Mouse (Mus musculus): ENCODE measurements around the gene Kctd7. TPM values are rescaled to one million over a fixed set of nuclear protein-coding genes. Genes with fewer than 3 reads are reported as not detected.
A peak's percentile ranks its signal among the peaks of the same experiment; 100 is the strongest.

Kctd7 gene
- 1 to 10 TPM; 2.1 to 3.6 (median 3.1) TPM for total RNA-seq (2022)

DNA sequence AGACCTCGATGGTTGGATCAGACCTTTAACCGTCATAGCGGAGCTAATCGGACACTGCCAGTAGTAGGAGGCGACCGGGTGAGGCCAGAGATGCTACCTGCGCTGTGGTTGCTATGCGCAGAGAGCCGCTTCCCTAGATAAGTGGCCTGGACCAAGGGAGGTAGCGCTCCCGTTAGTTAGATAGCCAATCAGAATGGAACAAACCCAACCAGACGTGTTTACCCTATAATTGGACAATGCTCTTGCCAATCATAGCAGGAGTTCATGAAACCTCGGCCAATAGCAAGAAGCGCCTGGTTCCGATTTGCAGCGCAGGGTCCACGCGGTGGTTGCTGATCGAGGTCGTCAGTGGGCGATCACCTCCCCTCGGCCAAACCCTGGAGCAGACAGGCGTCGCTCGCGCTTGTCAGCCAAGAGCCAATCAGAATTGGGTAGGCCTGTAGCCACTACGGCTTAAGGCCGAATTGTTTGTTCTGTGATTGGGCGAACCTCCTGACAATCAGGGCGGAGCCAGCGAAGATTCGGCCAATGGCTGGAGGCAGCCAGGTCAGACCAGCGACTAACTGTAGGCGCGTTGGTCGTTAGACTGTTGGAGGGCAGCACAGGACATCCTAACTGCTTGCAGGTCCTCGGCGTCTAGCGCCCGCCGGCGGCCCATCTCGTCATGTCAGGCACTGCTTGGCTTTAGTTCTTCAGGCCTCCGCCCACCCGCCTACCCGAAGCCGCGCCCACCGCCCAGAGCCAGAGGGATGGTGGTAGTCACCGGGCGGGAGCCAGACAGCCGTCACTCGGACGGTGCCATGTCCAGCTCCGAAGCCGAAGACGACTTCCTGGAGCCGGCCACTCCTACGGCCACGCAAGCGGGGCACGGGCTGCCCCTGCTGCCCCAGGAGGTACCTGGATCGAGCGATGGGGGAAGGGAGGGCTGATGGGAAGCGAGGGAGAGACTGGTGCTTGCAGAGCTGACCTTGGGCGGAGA is at the start of gene Kctd7:
Gene Kctd7 (plus strand): TSS at position 528 of the 979 bp plus-strand sequence.
- DNase-seq (ENCODE audit: low spot score): peak; percentile 99

DNA sequence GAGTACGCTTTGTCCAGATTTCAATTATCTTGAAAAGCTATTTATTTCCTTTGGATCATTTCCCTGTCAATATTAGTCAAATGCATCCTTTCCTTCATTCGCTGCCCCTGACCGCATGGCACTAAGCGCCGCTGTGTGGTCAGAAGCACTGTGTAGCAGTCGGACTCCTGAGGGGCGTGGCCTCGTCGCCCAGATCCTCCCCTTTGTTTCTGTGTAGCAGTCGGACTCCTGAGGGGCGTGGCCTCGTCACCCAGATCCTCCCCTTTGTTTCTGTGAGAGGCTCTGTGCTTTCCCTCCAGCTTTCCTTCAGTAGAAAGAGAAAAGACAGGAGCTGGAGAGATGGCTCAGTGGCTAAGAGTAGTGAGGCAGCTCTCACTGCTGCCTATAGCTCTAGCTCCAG is 47.9 kb upstream of the Kctd7 start:
- DNase-seq (ENCODE audit: low spot score): no peak

DNA sequence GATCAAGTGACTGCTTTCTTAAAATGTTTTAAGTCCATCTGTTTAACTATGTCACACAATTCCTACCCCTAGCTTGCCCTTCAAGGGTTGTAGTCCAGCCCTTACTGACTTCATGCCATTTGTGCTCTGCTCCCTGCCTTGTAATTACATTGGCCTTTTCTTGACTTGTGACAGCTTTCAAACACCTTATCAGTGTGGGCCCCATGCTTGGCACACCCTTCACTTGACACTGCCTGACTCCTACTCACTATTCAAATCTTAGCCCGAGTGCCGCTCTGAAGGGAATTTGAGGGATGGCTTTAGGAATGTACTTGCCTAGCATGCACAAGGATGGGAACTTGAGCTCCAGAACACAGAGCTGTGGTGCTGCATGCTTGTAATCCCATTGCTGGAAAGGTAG is 46.8 kb upstream of the Kctd7 start:
- no peak for DNase-seq (ENCODE audit: low spot score)

DNA sequence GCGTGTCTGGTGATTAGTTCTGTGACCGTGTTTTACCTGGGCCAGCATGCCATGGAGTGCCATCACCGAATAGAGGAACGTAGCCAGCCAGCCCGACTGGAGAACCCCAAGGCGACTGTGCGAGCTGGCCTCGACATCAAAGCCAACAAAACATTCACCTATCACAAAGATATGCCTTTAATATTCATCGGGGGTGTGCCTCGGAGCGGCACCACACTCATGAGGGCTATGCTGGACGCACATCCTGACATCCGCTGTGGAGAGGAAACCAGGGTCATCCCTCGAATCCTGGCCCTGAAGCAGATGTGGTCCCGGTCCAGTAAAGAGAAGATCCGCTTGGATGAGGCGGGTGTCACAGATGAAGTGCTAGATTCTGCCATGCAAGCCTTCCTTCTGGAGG is 42.9 kb upstream of the Kctd7 start:
- no peak for DNase-seq (ENCODE audit: low spot score)

DNA sequence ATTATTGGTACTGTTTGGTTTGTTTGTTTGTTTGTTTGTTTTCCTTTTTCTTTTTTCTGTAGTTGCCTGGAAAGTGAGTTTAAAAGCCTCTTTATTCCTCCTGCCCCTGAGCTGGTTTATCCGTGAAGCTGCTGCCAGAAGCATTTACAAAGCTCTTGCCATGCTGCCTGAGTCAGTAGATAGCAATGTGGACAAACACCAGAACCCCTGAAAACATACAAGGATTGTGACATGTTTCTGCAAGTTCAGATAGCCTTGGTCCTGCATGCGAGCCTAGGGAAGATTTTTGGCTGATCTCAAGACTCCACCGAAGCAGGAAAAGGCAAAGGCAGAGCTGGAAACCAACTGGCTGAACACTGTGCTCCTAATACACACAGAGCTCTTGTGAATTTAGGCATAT is 35.3 kb upstream of the Kctd7 start:
- no peak for DNase-seq (ENCODE audit: low spot score)

DNA sequence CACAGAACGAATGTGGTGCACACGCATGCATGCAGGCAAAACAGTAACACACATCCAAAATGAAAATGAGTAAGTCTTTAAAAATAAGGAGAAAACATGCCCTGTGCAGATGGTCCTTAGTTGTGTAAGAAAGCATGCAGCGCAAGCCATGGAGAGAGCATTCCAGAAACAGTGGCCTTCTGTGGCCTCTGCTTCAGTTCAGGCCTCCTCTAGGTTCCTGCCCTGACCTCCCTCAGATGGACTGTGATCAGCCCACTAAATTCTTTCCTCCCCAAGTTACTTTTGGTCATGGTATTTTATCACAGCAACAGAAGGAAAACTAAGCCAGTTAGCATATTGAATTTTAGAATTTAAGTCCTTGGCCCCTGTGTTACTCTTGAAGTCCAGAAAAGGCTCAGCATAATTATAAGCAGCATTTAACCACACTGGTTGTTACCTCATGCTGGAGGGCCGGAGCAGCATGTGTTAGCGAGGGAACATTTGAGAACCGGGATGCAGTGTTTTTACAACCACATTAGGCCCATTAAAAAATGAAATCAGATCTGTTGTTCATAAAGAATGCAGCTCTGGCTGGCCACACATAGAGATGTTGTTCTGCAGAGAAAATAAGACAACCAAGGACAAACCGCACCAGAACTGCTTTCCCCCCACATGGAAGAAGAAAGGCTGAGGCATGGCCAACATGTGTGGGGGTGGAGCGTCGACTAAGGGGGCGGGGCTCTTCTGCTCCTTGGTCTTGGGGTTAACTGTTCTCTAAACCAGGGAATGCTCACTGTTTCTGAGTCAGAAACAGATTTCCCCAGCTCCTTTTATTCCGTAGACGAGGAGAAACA is 33.8 kb upstream of the Kctd7 start:
- DNase-seq (ENCODE audit: low spot score): no peak

DNA sequence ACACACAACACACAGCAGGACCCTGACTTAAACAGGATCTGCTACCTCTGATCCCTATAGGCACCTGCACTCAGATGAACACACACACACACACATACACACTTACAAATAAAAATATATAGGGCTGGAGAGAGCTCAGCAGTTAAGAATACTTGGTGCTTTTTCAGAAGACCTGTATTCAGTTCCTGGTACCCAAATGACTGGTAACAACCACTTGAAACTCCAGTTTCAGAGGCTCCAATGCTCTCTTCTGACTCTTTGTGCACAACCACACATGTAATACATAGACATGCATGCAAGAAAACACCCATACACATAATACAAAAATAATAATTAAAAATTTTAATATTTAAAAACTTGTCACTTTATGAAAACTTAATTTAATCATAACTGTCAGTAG is 32.0 kb upstream of the Kctd7 start:
- DNase-seq (ENCODE audit: low spot score): no peak

DNA sequence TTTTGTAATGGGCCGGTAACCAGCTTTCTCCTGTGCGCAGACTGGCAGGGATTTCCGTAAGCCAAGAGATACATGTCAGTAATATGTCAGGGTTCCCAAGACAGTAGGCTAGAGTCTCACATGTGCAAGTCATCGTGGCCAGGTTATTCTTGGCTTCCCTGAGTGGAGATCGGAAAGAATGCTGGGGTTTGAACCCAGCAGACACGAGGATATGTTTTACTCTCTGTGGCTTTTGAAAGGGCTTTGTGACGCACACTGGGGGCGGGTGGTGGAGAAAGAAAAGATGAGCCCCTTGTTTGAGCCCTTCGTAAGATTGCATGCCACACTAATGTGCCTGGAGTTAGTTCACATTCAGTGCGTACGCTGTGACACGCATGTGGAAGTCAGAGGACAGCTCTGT is 28.5 kb upstream of the Kctd7 start:
- DNase-seq (ENCODE audit: low spot score): no peak

DNA sequence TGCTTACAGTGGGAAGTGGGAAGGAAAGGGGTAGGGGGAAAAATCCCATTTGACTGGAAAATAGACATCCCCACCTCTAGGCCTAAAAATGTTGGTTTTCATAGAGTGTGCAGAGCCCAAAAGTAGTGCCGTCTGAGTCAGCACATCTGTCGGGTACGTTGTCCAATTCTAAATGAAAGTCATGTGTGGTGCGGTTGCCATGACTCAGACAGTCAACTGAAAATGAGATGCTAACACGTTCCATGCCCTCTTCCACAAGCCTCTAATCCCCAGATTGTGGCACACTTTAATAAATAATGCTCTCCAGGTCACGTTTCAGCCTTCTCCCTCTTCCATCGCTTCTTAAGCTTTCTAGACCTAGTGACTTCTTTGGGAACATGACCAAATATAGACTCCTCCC is 27.8 kb upstream of the Kctd7 start:
- no peak for DNase-seq (ENCODE audit: low spot score)

DNA sequence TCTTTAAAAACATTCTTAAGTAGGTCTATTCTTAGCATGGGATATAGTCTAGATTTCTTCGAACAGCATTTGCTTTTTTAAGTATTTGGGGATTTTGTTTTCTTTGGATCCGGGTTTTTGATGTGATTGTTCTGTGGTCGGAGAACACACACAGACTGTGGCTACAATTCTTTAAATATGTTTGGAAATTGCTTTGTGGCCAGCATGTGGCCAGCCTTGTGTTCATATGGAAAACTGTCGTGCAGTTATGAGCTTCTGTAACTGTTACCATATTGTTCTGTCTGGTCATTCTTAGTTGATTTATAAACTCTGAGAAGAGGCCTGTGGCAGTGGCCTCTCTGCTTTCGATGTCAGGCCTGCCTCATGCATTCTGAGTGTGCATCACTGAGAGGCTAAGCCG is 26.7 kb upstream of the Kctd7 start:
- DNase-seq (ENCODE audit: low spot score): no peak

DNA sequence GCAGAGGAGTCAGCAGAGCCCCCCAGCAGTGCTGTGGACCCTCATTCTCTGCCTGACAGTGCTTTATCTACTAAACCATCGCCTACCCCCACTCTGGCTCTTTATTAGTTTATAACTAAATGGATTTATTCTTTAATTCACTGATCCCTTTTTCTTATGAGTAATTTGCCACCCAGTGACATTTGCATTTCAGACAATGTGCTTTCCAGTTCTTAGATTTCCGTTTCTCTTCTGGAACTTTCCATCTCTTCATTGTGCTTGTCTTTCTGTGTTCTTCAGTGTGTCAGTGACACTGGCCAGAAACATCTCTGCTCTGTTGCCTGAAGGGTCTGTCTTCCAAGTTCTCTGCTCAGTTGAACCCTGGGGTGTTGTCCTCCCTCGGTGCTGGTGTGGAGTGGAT is 25.4 kb upstream of the Kctd7 start:
- no peak for DNase-seq (ENCODE audit: low spot score)

DNA sequence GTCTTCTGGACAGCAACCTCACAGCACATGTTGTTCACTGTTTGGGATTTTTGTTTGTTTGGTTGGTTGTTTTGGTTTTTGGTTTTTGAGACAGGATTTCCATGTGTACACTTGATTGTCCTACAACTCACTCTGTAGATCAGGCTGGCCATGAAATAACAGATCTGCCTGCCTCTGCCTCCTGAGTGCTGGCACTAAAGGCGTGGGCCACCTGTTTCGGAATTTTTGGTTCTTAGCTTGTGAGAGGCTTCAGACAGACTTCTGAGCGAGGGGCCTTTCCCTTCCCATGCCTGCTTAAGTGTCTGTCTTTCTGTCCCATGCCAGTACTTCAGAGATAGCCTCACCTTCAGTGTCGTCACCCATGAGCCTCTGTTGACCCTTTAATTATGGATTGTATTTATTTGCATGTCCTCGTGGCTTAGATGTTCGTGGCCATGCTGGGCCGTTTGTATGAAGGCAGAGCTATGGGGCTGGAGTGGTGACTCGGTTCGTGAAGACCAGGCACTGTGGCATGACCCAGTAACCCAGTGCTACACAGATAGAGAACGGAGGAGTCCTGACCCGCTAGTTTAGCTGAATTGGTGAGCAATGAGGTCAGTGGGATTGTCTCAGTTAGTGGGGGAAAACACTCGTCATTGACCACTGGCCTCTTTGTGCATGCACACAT is 24.5 kb upstream of the Kctd7 start:
- DNase-seq (ENCODE audit: low spot score): no peak

DNA sequence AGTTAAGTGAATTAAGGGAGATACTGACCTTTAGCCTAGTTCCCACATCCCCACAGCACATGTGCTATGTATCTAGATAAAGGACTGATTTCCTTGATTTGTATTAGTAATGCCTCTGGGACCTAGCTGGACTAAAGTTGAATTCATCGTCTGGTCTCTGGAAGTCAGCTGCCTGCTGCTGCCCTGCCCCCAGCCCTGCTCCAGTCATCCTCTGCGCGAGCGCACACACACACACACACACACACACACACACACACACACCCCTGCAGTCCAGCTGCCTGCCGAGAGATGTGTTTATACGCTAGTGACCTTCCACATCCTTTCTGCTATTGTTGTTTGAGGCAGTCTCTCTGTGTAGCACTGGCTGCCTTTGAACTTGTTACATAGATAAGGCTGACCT is 23.8 kb upstream of the Kctd7 start:
- DNase-seq (ENCODE audit: low spot score): peak; percentile 64

DNA sequence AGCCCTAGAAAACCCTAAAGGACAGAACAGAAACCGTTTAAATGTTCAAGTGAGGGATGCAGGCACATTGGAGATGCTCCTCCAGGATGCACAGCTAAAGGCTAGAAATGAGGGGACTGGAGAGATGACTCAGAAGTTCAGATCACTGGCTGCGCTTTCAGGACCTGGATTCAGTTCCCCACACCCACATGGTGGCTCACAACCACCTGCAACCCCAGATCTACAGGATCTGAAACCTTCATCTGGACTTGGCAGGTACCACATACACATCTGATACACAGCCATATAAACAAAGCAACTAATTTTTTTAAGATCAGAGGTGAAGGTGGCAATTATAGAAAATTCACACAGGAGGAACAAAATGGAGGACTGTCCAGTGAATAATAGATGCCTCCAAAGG is 22.3 kb upstream of the Kctd7 start:
- DNase-seq (ENCODE audit: low spot score): no peak

DNA sequence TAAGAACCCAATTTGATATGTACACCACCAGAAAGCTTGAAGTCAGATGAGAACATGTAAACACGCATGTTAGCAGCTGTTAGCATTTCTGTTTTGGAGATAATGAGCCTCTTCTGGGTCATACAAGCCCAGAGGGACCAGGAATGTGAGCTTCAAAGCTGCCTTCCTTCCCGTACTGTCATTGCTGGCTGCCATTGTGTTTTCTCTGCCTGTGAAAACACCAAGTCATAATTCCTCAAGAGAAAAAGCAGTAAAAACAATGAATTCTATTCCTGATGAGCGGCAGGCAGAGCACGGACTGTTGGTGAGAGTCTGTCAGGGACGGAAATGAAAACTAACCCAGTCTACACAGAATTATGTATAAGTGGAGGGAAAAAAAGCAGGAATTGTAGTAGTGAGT is 20.4 kb upstream of the Kctd7 start:
- DNase-seq (ENCODE audit: low spot score): peak; percentile 38

DNA sequence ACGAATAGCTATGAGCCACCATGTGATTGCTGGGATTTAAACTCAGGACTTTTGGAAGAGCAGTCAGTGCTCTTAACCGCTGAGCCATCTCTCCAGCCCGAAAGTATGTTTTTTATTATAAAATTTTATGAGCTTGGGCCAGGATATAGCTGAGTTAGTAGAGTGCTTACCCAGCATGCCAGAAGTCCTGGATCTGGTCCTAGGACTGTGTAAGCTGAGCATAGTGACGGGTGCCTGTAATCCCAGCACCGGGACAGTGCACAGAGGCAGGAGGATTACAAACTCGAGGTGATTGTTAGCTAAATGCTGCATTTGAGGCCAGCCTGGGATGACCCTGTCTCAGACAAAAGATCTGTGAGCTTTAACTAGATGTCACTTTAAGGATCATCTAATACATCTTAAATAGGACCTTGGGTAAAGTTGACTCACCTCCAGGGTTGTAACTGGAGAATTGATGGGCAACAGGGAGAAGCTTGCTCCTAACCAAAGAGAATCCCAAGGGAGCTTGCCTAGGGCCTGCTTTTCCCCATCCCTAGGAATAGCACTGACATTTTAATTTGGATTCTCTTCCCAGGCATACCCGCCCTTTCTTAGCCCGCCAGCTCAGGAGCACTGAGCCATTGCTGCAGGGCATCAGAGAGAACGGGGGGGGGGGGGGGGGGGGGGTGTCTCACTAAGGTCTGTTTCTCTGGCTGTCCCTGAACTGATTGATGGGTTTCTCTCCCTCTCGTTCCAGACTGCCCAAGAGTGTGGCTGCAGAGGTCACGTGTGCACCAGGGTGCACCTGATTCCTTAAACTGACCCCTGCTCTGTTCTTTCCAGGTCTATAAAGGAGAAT is 15.8 kb upstream of the Kctd7 start:
- DNase-seq (ENCODE audit: low spot score): no peak

DNA sequence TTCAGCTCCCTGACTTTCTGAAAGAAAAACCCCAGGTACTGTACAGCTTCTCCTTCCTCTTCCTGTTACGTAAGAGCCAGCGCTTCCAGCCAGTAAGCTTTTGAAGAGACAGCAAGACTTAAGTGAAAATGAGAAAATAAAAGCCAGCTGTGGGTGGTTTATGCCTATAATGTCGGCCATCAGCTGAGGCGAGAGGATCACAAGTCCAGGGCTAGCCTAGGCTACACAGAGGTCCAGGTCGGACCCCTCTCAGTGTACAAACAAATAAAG is 15.2 kb upstream of the Kctd7 start:
- DNase-seq (ENCODE audit: low spot score): no peak

DNA sequence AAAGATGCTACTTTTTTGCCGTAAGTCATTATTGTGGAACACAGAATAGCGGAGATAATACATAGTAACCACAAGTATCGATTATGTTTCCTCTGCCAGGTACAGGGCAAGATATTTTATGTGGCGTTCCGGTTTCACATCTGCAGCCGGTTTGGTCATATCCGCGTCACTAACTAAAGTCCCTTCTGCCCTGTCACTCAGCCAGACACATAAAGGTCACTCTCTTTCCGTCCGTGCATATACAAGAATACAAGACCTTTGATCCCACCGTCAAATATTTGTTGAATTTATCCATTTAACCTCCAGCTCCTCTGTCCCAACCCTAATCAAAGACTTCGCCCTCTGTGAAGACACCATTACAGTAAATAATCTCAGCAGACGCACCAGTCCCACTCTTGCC is 8.1 kb upstream of the Kctd7 start:
- DNase-seq (ENCODE audit: low spot score): no peak

DNA sequence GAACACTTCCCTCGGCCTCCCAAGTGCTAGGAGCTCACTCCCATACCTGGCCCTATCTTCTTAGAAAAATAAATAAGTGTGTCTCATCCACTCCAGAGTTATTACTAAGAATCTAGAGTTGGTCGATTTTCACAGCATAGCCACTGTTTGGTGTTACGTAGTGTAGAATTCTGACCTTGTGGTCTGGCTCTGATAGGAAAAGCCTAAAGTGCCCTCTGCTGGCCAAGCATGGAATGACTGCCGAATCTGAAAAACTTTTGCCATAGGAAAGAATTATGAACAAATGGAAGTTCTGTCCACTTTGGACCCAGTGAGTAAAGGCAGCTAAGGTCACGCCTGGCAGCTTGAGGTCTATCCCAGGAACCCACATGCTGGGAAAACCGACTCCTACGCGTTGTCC is 5.3 kb upstream of the Kctd7 start:
- DNase-seq (ENCODE audit: low spot score): peak; percentile 85

DNA sequence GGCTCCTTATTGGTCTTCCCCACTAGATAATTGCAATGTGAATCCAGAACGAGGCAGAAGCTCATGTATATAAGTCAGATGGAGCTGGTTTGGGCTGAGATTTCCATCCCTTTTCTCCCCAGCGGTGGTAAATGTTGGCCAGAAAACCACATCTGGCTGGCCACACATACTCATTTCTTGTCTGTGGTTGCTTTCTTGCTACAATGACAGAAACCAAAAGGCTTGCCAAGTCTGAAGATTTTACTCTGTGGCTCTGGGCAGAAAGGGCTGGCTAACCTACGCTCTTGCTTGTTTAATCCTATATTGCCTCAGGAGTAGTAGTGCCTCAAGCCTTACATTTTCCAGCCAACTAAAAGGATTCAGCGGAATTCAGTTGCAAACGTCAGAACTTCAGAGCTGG is 3.5 kb upstream of the Kctd7 start:
- DNase-seq (ENCODE audit: low spot score): no peak

DNA sequence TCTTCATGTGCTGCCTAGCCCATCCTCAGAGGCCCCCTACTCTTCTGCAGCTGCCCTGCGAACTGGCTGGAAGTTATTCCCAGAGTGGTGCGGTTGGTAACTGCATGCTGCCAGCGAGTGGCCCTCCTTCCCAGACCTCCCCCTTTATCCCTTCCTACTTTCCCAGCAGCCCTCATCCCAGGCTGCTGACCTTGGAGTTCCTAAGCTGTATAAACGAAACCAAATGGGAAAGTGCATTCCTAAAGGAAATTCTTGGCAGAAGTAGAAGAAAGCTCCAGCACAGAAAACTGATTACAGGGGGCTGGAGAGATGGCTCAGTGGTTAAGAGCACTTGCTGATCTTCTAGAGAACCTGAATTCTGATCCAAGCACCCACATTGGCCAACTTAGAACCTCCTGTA is 2.6 kb upstream of the Kctd7 start:
- no peak for DNase-seq (ENCODE audit: low spot score)

DNA sequence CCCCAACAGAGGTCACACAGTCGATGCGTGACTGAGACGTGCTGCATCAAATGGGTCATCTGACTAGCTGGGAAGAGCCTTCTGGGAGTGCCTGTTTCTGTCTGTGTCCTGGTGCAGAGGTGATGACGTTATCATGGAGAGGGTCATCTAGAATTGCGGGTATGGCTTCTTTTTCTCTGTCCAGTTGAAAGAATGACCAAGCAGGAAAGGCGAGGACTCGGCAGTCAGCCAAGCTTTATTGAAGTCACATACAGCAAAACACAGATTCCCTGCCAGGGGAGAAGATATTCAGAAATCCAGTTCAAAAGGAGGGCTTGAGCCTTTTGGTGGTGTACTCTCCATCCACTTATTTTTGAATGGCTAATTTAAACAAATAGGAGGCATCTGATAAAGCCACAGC is 1.6 kb upstream of the Kctd7 start:
- DNase-seq (ENCODE audit: low spot score): no peak
